Comparison of ENCODE assay signal across 33 mouse cellular contexts in the genomic region with DNA sequence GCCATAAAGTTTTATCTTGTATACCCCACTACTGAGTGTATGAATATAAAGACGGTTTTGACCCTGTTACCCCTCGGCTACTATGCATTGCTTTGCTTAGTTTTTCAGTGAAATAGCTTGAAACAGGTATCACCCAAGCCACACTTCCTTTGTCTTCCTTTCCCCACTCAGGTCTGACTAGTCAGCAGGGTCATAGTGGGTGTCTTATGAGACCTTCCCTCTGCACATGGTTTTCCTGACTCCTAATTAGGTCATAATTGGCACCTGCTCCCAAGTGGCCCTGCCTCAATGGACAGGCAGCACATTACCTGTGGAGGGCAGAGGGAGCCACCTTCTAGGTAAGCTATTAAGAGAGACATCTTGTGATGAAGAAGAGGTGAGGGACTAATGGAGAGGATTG. TPM values are rescaled to one million over a fixed set of nuclear protein-coding genes. Genes with fewer than 3 reads are reported as not detected.
"Had no signal": no experiment of that assay in that cellular context is flagged by ENCODE, and none has a peak within 500 bp of the region (broad histone marks: within the 10 kb centered on the region; RNA-seq: fewer than 3 reads in every experiment).

A gene (plus strand): TSS at position 301 of the 400 bp plus-strand sequence.

- H3K27ac ChIP-seq: embryonic facial prominence, embryonic 10.5 days; embryonic facial prominence, embryonic 12.5 days; embryonic facial prominence, embryonic 13.5 days; embryonic facial prominence, embryonic 15.5 days; forebrain, embryonic 10.5 days; forebrain, embryonic 12.5 days; forebrain, embryonic 13.5 days; forebrain, embryonic 15.5 days; gastrocnemius, adult 2 months; heart, adult 2 months had no signal

- H3K4me1 ChIP-seq: embryonic facial prominence, embryonic 10.5 days; embryonic facial prominence, embryonic 12.5 days; embryonic facial prominence, embryonic 13.5 days; embryonic facial prominence, embryonic 15.5 days; forebrain, embryonic 10.5 days; forebrain, embryonic 12.5 days; forebrain, embryonic 13.5 days; forebrain, embryonic 15.5 days had no signal

- H3K36me3 ChIP-seq: embryonic facial prominence, embryonic 10.5 days; embryonic facial prominence, embryonic 12.5 days; embryonic facial prominence, embryonic 13.5 days; embryonic facial prominence, embryonic 15.5 days; forebrain, embryonic 10.5 days; forebrain, embryonic 12.5 days; forebrain, embryonic 15.5 days had no signal

- H3K27me3 ChIP-seq: embryonic facial prominence, embryonic 12.5 days; embryonic facial prominence, embryonic 13.5 days; embryonic facial prominence, embryonic 15.5 days; forebrain, embryonic 12.5 days; forebrain, embryonic 13.5 days; forebrain, embryonic 15.5 days had no signal

- H3K4me3 ChIP-seq: embryonic facial prominence, embryonic 10.5 days; embryonic facial prominence, embryonic 12.5 days; embryonic facial prominence, embryonic 13.5 days; embryonic facial prominence, embryonic 15.5 days; erythroblast, embryonic 14.5 days; forebrain, embryonic 10.5 days; forebrain, embryonic 12.5 days; forebrain, embryonic 13.5 days; forebrain, embryonic 15.5 days; gastrocnemius, adult 2 months; heart, adult 2 months had no signal

- DNase-seq: cerebellum, adult 8-10 months; cerebellum, adult 9-10 months; cerebellum, adult 9-11 months; cerebellum, postnatal 10 days; cerebellum, postnatal 14 days; cerebellum, postnatal 25 days; cerebellum, postnatal 36 days; embryo, embryonic 11 days; forebrain, postnatal 0 days; gastrocnemius, adult 2 months; gastrocnemius, postnatal 10 days; gastrocnemius, postnatal 14 days; gastrocnemius, postnatal 25 days; gastrocnemius, postnatal 36 days; heart, adult 11 months; heart, adult 18-20 months; heart, adult 2 months had no signal

RNA-seq across cellular contexts. Expression of the gene that starts here (rescaled TPM):
- polyA plus RNA-seq: cortical plate, adult 2 months; embryonic facial prominence, embryonic 10.5 days; embryonic facial prominence, embryonic 11.5 days; embryonic facial prominence, embryonic 12.5 days; embryonic facial prominence, embryonic 13.5 days; embryonic facial prominence, embryonic 14.5 days; embryonic facial prominence, embryonic 15.5 days; erythroblast, embryonic 14.5 days; forebrain, embryonic 10.5 days; forebrain, embryonic 11.5 days; forebrain, embryonic 12.5 days; forebrain, embryonic 13.5 days; forebrain, embryonic 14.5 days; forebrain, embryonic 15.5 days; forebrain, embryonic 16.5 days; forebrain, postnatal 0 days; frontal cortex, adult 2 months; heart, adult 2 months had no signal
